Mouse (Mus musculus) stomach, embryonic 16.5 days (tissue): ENCODE results near the gene Ttc38. TPM values are rescaled to one million over a fixed set of nuclear protein-coding genes. Genes with fewer than 3 reads are reported as not detected.
"Not testable (repeated sequence)": the region's sequence is repeated elsewhere in the genome, so short reads cannot be mapped to it uniquely, and the experiment has no call there.

Experiments
- ATAC-seq: fragments of 200-750 bp; cut with Nextera tagmentation; 2 replicates; pipeline ENCODE4 v1.8.0; 2017; ENCODE audit warnings: moderate number of reproducible peaks, moderate TSS enrichment; ENCODE audit not compliant: insufficient read depth, low FRiP score
- H3K27ac ChIP-seq: fragments of 300-500 bp; sonication (generic); 2 replicates; pipeline ENCODE4 v1.5.1; 2014; ENCODE audit warnings: low read length
- H3K27me3 ChIP-seq: fragments of 300-500 bp; sonication (generic); 2 replicates; pipeline ENCODE4 v1.6.1; 2014; ENCODE audit warnings: low read length, control low read depth, mixed read lengths; ENCODE audit not compliant: control insufficient read depth, insufficient read depth
- H3K36me3 ChIP-seq: fragments of 300-500 bp; sonication (generic); 2 replicates; pipeline ENCODE4 v1.6.1; 2014; ENCODE audit warnings: low read length; ENCODE audit not compliant: control insufficient read depth, insufficient read depth
- H3K4me1 ChIP-seq: fragments of 300-500 bp; sonication (generic); 2 replicates; pipeline ENCODE4 v1.6.1; 2014; ENCODE audit warnings: low read length, control low read depth, mixed read lengths; ENCODE audit not compliant: control insufficient read depth, insufficient read depth
- H3K4me2 ChIP-seq: fragments of 300-500 bp; sonication (generic); 2 replicates; pipeline ENCODE4 v1.6.1; 2014; ENCODE audit warnings: low read depth, low read length, mixed read lengths
- H3K4me3 ChIP-seq: fragments of 300-500 bp; sonication (generic); replicated peaks from 2 replicates; pipeline ENCODE4 v1.5.1; 2014; ENCODE audit warnings: mild to moderate bottlenecking, low read length
- H3K9ac ChIP-seq: fragments of 300-500 bp; sonication (generic); 2 replicates; pipeline ENCODE4 v1.6.1; 2014; ENCODE audit warnings: low read length
- H3K9me3 ChIP-seq: fragments of 300-500 bp; sonication (generic); replicated peaks from 2 replicates; pipeline ENCODE4 v1.6.1; 2016; ENCODE audit warnings: low read length, control low read depth; ENCODE audit not compliant: control insufficient read depth
- WGBS: fragments of 180-500 bp; shearing (Covaris S2); extraction: QIAGEN DNeasy Blood & Tissue Kit; methylation state at CpG from one replicate; pipeline ENCODE4 v1.1.7; 2014; 5-methylcytosine and 5-hydroxymethylcytosine counted together
- polyA plus RNA-seq: library from polyadenylated mRNA; unstranded; fragments of >200 nt; fragmentation: Nextera tagmentation; extraction: Ambion mirVana; gene quantifications from 2 replicates; pipeline ENCODE4 v1.2.1, GENCODE M21; 2015

Ttc38 gene
- polyA plus RNA-seq, 1 experiment from 2014 or later = 9.9 TPM

- H3K4me3 ChIP-seq, H3K9ac ChIP-seq, H3K4me2 ChIP-seq, ATAC-seq, H3K4me1 ChIP-seq, H3K27me3 ChIP-seq, H3K36me3 ChIP-seq, H3K9me3 ChIP-seq, H3K27ac ChIP-seq: not testable (repeated sequence)
- WGBS = 93% methylated on average over 7 of the region's 7 CpGs
Measured at GRCm38 (mm10) chr15:85865913-85866312, 33.8 kb downstream of the Ttc38 start.

GRCm38 (mm10) chr15:85867696-85868095, 35.6 kb downstream of the Ttc38 start:
- peak; percentile 44; the same call in 1 of the 2 replicates for ATAC-seq
- Histone ChIP-seq H3K27ac (no peak overlapping the region), H3K9ac (no peak overlapping the region), H3K4me1 (no peaks in the 10 kb centered on the region), H3K36me3 (peaks cover 10% of the 10 kb centered on the region; the same call in 1 of the 2 replicates), H3K4me3 (no peak overlapping the region), H3K27me3 (no peaks in the 10 kb centered on the region), H3K9me3 (no peaks in the 10 kb centered on the region), H3K4me2 (no peak overlapping the region)
- 48% methylated on average over 6 of the region's 6 CpGs for WGBS

- no peak overlapping the region for H3K4me3 ChIP-seq
- H3K9ac ChIP-seq = no peak overlapping the region
- H3K9me3 ChIP-seq = no peaks in the 10 kb centered on the region
- peaks cover 5% of the 10 kb centered on the region; the same call in 1 of the 2 replicates for H3K36me3 ChIP-seq
- H3K27ac ChIP-seq = no peak overlapping the region
- H3K4me1 ChIP-seq = peaks cover 6% of the 10 kb centered on the region
- 95% methylated on average over 7 of the region's 7 CpGs for WGBS
- no peak overlapping the region for H3K4me2 ChIP-seq
- ATAC-seq = no peak
- no peaks in the 10 kb centered on the region for H3K27me3 ChIP-seq
Measured at GRCm38 (mm10) chr15:85877336-85877735, 45.2 kb downstream of the Ttc38 start.

GRCm38 (mm10) chr15:85878848-85879497, 46.9 kb downstream of the Ttc38 start, which contains the start of gene Trmu:
TSS of gene Trmu (plus strand) at chr15:85879312.
- Histone ChIP-seq H3K4me2 (peak within 1 kb of the TSS; percentile 84), H3K4me3 (peak within 1 kb of the TSS; percentile 82), H3K27ac (peak within 1 kb of the TSS; percentile 88), H3K27me3 (no peaks in the 10 kb centered on the region), H3K9me3 (no peaks in the 10 kb centered on the region), H3K4me1 (peaks cover 6% of the 10 kb centered on the region), H3K9ac (peak within 1 kb of the TSS; percentile 92), H3K36me3 (peaks cover 4% of the 10 kb centered on the region; the same call in 1 of the 2 replicates)
- ATAC-seq = peak; percentile 96
- WGBS = under 1% methylated on average over 43 of the region's 50 CpGs

GRCm38 (mm10) chr15:85879498-85879895, 47.4 kb downstream of the Ttc38 start:
- peak overlapping the region; percentile 82 for H3K4me3 ChIP-seq
- H3K27ac ChIP-seq = peak overlapping the region; percentile 88
- peaks cover 4% of the 10 kb centered on the region; the same call in 1 of the 2 replicates for H3K36me3 ChIP-seq
- under 1% methylated on average over 18 of the region's 18 CpGs for WGBS
- peak overlapping the region; percentile 92 for H3K9ac ChIP-seq
- no peaks in the 10 kb centered on the region for H3K27me3 ChIP-seq
- H3K4me1 ChIP-seq = peaks cover 6% of the 10 kb centered on the region
- peak overlapping the region; percentile 82 for H3K4me2 ChIP-seq
- peak; percentile 34; the same call in 1 of the 2 replicates for ATAC-seq
- H3K9me3 ChIP-seq = no peaks in the 10 kb centered on the region

GRCm38 (mm10) chr15:85885606-85886005, 53.5 kb downstream of the Ttc38 start:
- H3K27ac ChIP-seq = no peak overlapping the region
- 85% methylated on average over 5 of the region's 5 CpGs for WGBS
- no peak overlapping the region for H3K9ac ChIP-seq
- no peaks in the 10 kb centered on the region for H3K4me1 ChIP-seq
- no peaks in the 10 kb centered on the region for H3K9me3 ChIP-seq
- no peak for ATAC-seq
- no peak overlapping the region for H3K4me2 ChIP-seq
- H3K36me3 ChIP-seq = peaks cover 19% of the 10 kb centered on the region
- H3K27me3 ChIP-seq = no peaks in the 10 kb centered on the region
- no peak overlapping the region for H3K4me3 ChIP-seq

- no peaks in the 10 kb centered on the region for H3K9me3 ChIP-seq
- H3K4me1 ChIP-seq = no peaks in the 10 kb centered on the region
- WGBS = 83% methylated on average over 4 of the region's 4 CpGs
- H3K27me3 ChIP-seq = no peaks in the 10 kb centered on the region
- H3K27ac ChIP-seq = no peak overlapping the region
- ATAC-seq = no peak
- H3K36me3 ChIP-seq = peaks cover 19% of the 10 kb centered on the region; the same call in 1 of the 2 replicates
- no peak overlapping the region for H3K4me2 ChIP-seq
- no peak overlapping the region for H3K4me3 ChIP-seq
- no peak overlapping the region for H3K9ac ChIP-seq
Measured at GRCm38 (mm10) chr15:85889235-85889634, 57.1 kb downstream of the Ttc38 start.

- 78% methylated on average over 10 of the region's 10 CpGs for WGBS
- Histone ChIP-seq H3K9ac (no peak overlapping the region), H3K36me3 (peaks cover 25% of the 10 kb centered on the region), H3K27ac (no peak overlapping the region), H3K9me3 (no peaks in the 10 kb centered on the region), H3K27me3 (no peaks in the 10 kb centered on the region), H3K4me3 (no peak overlapping the region), H3K4me1 (no peaks in the 10 kb centered on the region), H3K4me2 (no peak overlapping the region)
- no peak for ATAC-seq
Measured at GRCm38 (mm10) chr15:85891971-85892370, 59.9 kb downstream of the Ttc38 start.

- no peak for ATAC-seq
- 86% methylated on average over 13 of the region's 13 CpGs for WGBS
Measured at GRCm38 (mm10) chr15:85892498-85893118, 60.5 kb downstream of the Ttc38 start.

More at GRCm38 (mm10) chr15:85892498-85893118, 60.5 kb downstream of the Ttc38 start:
- Histone ChIP-seq H3K27ac (no peak overlapping the region), H3K4me1 (no peaks in the 10 kb centered on the region), H3K4me2 (no peak overlapping the region), H3K36me3 (peaks cover 23% of the 10 kb centered on the region), H3K27me3 (no peaks in the 10 kb centered on the region), H3K9me3 (no peaks in the 10 kb centered on the region), H3K4me3 (no peak overlapping the region), H3K9ac (no peak overlapping the region)
